Mouse (Mus musculus): ENCODE data around the gene Nr2e3.
"Not testable (repeated sequence)": the region's sequence is repeated elsewhere in the genome, so short reads cannot be mapped to it uniquely, and the experiment has no call there.

Nr2e3 gene

GRCm38 (mm10) chr9:59951001-59951750 is 9.3 kb downstream of the Nr2e3 start:
- intact Hi-C loops (cut with DNase I): no loop called here

GRCm38 (mm10) chr9:59949981-59950380 is 10.5 kb downstream of the Nr2e3 start:
- intact Hi-C loops (cut with DNase I): no loop called here

GRCm38 (mm10) chr9:59949511-59949910 is 10.9 kb downstream of the Nr2e3 start:
- intact Hi-C loops (cut with DNase I): no loop called here

- intact Hi-C loops (cut with DNase I): no loop called here
Observed at GRCm38 (mm10) chr9:59948691-59949250, 11.7 kb downstream of the Nr2e3 start.

- intact Hi-C loops (cut with DNase I): no loop called here
Observed at GRCm38 (mm10) chr9:59948226-59948625, 12.2 kb downstream of the Nr2e3 start.

GRCm38 (mm10) chr9:59947271-59947670 is 13.2 kb downstream of the Nr2e3 start:
- intact Hi-C loops (cut with DNase I): no loop called here

- intact Hi-C loops (cut with DNase I): no loop called here
Observed at GRCm38 (mm10) chr9:59945241-59945640, 15.2 kb downstream of the Nr2e3 start.

GRCm38 (mm10) chr9:59943826-59944225 is 16.6 kb downstream of the Nr2e3 start:
- intact Hi-C loops (cut with DNase I): no loop called here

- intact Hi-C loops (cut with DNase I): no loop called here
Observed at GRCm38 (mm10) chr9:59942501-59943085, 17.9 kb downstream of the Nr2e3 start.

- intact Hi-C loops (cut with DNase I): no loop called here
Observed at GRCm38 (mm10) chr9:59941885-59942350, 18.5 kb downstream of the Nr2e3 start.

GRCm38 (mm10) chr9:59940913-59941884 is 19.3 kb downstream of the Nr2e3 start:
- intact Hi-C loops (cut with DNase I): no loop called here

- intact Hi-C loops (cut with DNase I): no loop called here
Observed at GRCm38 (mm10) chr9:59939691-59940090, 20.8 kb downstream of the Nr2e3 start.

- intact Hi-C loops (cut with DNase I): no loop called here
Observed at GRCm38 (mm10) chr9:59938529-59938928, 21.9 kb downstream of the Nr2e3 start.

GRCm38 (mm10) chr9:59935866-59936265 is 24.6 kb downstream of the Nr2e3 start:
- intact Hi-C loops (cut with DNase I): not testable (repeated sequence)

- intact Hi-C loops (cut with DNase I): no loop called here
Observed at GRCm38 (mm10) chr9:59930248-59930647, 30.2 kb downstream of the Nr2e3 start.

GRCm38 (mm10) chr9:59914761-59915160 is 45.7 kb downstream of the Nr2e3 start:
- intact Hi-C loops (cut with DNase I): no loop called here

- intact Hi-C loops (cut with DNase I): no loop called here
Observed at GRCm38 (mm10) chr9:59903382-59903781, 57.1 kb downstream of the Nr2e3 start.

Measured in adrenal gland (tissue).